Mouse (Mus musculus): ENCODE measurements around the gene Dnajc28.

Gene Dnajc28

DNA sequence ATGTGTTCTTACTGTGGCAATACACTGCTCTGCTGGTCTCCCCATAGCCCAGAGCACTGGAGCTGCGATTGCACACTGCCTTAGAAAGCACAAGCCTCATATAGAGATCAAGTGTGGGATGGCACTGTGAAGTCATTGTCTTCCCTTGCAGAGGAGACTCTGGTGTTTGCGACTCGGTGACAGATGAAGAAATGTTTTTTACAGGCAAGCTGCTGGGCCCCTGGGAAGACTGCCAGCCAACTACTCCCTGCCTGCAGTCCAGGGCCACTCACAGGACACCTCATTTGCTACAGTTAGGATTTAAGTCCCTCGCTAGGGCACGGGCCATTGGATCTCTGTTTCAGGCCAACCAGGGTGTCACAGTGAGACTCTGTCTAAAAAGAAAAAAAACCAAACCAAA lies 13.6 kb upstream of the Dnajc28 start:
- peak; percentile 24 to 31 for DNase-seq (ENCODE audit: low spot score in 2 of 2)

DNA sequence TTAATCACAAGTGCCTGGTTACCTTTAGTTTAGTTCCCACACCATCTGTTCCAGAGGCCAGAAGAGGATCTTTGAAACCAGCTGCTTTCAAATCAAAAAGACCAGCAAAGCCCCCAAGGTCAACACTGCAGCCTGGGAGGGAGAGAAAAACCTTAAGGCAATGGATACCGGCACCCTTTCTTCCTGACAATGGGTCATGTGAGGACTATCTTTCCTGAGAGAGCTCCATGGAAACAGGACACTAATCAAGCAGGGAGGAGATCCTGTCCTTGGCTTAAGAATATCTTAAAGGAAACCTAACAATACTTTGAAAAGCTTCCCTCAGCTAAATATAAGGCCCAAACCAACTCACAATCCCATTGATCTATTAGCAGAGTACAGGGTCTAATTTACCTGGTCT lies 11.8 kb upstream of the Dnajc28 start:
- no peak for DNase-seq (ENCODE audit: low spot score in 2 of 2)

DNA sequence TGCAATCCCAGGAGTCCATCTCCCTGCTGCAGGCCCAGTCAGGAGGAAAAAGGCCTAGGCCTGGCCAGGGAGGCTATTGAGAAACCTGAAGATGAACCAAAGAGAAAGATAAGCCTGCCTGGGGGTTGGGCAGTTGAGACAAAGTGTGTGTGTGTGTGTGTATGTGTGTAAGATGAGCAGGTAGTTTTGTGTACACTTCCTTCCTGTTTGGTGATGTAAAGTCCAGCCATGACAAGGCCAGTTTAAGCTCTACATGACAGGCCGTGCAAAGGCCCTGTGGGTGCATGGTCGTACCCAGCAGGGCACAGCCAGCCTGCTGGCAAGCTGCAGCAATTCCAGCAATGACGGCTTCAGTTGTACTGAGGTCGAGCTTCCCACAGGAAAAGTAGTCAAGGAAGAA lies 10.9 kb upstream of the Dnajc28 start:
- DNase-seq (ENCODE audit: low spot score in 2 of 2) = no peak

DNA sequence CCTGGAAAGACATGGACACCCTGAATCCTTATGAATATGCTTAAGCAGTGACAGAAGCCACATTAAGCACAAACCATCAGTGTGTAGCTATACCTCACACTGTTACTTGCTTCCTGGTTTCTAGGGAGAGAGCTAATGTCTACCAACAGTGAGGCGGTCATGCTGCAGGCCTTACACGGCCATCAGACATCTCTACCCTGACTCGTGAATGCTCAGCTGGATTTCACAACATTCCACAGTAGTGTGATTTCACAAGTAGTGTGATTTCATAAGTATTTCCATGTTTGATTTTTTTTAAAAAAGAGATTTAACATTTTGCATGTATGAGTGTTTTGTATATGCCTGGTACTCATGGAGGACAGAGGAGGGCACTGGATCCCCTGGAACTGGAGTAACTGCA lies 9.8 kb upstream of the Dnajc28 start:
- DNase-seq (ENCODE audit: low spot score in 2 of 2) = no peak

DNA sequence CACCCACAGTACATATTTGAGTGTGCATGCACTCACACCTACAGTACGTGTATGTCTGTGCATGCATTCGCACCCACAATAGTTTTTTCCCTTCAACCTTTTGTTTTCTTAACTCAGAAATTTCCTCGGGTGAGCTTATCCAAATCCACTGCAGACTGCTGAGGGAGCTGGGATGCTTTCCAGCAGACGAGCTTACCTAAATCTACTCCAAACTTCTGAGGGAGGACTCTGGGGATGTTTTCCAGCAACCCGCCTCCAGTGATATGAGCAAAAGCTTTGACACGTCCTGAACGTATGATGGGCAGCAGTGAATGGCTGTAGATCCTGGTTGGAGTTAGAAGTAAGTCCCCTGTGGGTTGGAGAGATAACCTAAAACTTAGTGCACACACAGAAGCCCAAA lies 9.0 kb upstream of the Dnajc28 start:
- DNase-seq (ENCODE audit: low spot score in 2 of 2) = peak in 1 of 2 experiments; percentile 35

DNA sequence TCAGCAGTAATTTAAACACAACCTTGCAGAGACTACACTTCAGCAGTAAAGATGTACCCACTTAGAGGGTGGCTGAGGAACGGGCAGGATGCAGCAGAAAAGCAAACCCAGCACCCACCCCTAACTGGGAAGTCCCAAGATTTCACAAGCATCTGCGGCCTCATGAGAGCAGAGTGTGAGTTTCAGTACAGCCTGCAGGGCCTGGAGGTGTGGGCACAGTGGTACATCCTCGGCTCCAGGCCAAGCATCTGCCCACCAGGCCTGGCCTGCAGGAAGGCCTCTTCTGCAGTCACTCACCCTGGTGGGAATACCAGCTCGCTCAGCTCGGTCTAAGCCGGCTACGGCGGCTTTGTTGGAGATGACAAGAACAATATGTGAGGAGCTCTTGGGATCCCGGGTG lies 4.2 kb upstream of the Dnajc28 start:
- no peak for DNase-seq (ENCODE audit: low spot score in 2 of 2)

DNA sequence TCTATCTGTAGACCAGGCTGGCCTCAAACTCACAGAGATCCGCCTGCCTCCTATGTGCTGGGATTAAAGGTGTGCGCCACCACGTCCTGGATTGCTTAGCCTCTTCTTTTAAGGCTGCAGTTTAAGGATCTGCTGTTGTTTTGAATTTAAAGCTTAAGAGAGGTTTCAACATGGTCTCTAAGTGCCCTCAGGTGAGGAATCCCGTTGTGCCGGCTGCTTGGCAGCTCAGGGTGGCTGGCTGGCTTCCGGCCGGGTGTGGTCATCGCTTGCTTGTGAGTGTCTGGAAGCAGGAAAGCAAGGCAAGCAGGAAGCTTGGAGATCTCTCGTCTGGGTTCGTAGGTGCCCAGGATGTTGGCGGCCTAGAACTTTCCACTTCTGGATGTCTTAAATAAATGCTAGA lies 2.2 kb upstream of the Dnajc28 start:
- DNase-seq (ENCODE audit: low spot score in 2 of 2) = no peak

DNA sequence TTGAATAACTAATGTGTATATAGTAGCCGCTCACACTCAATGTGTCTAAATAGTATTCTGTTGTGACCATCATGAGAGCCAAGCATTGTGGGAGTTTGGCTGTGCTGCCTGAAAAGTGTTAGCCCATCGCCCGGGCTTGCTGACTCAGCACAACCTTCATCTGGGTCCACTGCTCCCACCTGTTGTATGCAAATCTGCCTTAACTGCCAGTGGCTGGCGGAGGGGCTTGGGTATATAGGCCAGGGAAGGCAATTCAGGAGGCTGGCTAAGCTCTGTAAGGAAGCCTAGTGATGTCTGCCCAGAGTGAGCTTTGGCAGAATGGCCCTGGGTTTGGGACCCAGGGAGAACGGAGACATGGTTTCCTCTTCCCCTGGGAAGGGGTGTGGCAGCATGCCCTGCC lies 1.4 kb upstream of the Dnajc28 start:
- DNase-seq (ENCODE audit: low spot score in 2 of 2) = no peak

DNA sequence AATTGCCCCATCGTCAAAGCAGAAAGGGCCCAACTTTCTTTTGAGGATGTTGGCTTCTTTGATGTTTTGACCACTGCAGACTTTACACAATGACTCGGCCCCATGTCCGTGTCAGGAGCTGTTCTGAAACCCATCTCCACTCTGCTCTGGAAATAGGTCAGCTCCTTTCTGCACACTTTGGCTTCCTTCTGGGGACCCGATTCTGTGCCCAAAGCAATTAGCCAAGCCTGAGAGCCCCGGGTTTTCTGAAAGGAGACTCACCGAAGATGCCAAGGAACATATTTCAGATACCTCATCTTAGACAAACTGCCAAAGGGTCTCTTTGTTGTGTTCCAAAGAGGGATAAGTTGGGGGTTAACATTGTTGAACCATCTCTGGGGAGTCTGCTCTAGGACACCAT lies 4.3 kb downstream of the Dnajc28 start:
- peak in 1 of 2 experiments; percentile 20 for DNase-seq (ENCODE audit: low spot score in 2 of 2)

DNA sequence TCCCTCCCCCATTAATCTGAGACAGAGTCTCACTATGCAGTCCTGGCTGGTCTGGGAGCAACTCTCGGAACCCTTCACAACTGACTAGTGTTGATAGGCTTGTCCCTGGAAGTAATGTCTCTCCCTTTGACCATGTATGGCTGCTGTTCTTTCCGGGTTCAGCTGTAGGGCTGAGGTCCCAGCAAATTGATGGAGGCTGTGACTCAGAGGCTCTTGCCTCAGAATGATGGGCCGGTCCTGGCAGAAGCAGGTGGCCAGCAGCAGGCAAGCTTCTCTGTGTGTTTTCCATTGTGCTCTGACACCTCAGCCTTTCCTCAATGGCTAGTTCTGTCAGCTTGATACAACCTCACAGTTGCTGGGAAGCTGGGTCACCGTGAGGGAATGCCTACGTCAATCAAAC lies 6.3 kb downstream of the Dnajc28 start:
- no peak for DNase-seq (ENCODE audit: low spot score in 2 of 2)

DNA sequence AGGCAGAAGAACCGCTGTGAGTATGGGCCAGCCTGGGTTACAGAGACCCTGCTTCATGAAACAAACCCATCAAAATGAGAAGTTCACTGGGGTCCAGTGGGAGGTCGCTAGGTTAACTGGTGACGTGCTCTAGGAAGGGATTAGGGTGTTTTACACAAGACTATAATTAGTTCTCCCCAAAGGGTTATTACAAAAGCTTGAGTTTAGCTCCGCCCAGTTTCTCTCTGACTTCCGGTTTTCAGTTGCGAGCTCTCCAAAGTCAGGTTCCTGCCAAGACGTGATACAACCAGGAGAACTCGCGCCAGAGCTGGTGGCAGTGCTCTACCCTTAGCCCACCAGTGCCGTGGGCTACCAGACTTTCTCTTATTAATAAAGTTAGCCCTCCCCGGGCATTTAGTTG lies 7.6 kb downstream of the Dnajc28 start:
- DNase-seq (ENCODE audit: low spot score in 2 of 2) = no peak

DNA sequence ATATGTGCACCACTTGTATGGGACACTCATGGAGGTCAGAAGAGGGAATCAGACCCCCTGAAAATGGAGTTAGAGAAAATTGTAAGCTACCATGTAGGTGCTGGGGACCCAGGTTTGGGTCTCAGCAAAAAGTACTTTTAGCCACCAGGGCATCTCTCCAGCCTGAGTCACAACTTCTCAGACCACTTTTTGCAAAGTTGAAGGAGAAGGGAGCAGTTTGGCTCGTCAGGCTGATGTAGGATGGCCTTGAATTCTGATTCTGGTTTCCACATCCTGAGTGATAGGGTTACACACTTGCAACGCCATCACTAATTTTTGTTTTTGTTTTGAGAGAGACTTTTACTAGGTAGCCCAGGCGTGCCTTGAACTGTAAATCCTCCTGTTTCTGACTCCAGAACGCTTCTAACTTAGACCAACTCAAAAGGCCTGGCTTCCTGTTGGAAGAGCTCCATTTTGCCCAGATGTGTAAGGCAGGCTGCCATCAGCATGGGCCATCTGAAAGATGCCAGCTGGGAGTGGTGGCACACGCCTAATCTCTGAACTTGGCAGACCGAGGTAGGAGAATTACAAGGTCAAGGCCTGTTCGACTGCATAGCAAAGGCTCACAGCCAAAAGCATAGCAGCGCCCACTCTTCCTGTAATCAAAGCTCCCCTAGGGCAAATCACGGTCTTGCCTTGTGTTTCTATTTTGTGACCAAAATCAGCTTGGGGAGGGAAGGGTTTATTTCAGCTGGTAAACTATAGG lies 9.2 kb downstream of the Dnajc28 start:
- DNase-seq (ENCODE audit: low spot score in 2 of 2) = no peak

DNA sequence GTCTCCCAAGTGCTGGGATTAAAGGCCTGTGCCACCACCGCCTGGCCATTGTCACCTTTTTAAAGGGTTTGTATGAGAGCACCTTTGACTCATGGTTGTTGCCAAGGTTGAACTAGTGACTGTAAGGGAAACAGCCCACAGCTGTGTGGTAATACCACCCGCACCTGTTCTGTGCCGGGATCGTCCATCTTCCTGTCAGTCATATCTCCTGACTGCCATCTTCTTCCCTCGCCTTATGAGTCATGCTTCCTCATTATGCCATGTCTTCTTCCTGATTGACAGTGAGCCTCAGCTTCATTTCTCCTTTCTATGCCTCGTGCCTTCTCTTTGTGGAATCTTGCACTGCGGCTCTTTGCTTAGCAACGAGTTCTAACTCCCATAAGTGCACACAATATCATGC lies 11.9 kb downstream of the Dnajc28 start:
- DNase-seq (ENCODE audit: low spot score in 2 of 2) = no peak

DNA sequence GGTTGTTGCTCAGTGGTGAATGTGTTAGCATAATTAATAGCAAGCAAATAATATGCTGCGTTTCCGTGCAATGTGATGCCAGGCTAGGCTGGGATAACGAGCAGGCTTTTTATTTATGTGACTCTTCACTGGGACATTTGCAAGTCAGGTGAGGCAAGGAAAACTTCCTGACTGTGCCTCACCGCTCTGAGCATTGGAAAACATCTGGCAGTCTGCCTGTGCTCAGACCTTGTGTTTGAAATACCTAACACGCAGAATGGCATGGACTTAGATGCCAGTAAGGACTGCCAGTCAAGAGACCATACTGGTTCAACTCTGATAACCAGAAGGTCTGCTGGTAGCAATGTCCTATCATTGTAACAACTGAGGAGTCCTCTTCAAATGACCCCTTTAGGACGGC lies 13.7 kb downstream of the Dnajc28 start:
- no peak for DNase-seq (ENCODE audit: low spot score in 2 of 2)

DNA sequence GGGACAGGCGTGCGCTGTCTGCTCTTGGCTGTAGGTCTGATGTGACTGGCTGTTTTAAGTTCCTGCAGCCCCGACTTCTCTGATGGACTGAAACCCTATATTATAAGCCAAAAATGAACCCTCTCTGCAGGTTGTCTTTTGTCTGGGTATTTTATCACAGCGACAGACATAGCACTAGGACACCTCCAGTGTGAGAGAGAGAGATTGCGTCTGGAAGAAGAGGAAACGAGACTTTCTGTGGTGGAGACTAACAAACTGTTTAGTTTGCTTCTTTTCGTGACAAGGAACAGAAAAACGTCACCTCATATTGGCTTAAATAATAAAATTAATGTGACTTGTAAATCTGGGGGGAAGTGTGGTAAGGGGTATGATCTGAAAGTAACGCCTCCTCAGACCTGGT lies 17.1 kb downstream of the Dnajc28 start:
- no peak for DNase-seq (ENCODE audit: low spot score in 2 of 2)

DNA sequence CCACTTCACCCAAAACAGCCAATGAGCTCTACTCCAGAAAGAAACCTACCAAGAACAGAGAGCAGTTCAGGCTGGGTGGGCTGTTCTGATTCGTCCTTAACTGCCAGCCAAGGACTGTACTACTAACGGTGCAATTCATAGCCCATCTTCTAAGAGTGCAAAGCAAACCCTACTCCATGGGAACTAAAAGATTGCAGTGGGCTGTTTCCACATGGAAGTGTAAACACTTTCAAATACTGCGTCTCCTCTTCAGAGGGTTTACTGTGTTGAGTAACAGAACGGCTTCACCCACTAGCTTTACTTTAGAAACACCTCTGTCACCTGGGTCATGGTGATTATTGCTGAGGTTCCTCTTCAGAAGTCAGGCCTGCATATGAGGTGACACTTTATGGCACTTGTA lies 17.7 kb downstream of the Dnajc28 start:
- DNase-seq (ENCODE audit: low spot score in 2 of 2) = no peak

DNA sequence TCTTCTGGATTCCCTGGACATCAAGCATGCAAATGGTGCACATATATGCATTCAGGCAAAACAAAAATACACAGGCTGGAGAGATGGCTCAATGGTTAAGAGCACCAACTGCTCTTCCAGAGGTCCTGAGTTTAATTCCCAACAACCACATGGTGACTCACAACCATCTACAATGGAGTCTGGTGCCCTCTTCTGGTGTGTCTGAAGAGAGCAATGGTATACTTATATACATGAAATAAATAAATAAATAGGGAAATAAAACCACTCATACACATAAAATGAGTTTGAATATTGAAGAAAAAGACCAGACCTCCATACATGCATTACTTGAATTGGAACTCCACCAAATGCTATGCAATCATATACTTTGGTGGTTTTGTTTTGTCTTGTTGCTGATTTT lies 19.6 kb downstream of the Dnajc28 start:
- DNase-seq (ENCODE audit: low spot score in 2 of 2) = no peak

DNA sequence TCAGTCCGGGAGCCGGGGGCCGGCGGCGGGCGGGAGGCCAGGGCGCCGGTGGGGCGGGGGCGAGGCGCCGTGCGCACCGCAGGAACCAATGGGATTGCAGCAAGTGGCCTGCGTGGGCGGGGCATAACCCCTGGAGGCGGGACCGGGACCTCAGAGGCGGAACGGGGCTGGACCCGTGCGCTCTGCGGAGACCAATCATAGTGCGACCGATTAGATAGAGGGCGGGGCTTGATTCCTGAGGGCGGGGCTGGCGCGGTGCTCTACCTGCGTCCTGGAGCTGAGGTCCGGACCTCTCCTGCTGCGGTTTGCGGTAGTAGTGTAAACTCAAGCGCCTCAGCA lies 21.2 kb downstream of the Dnajc28 start, which contains the start of gene Tmem50b:
Gene Tmem50b, minus strand, starts transcription at position 129 of the 339 bp plus-strand sequence.
- DNase-seq (ENCODE audit: low spot score in 2 of 2) = peak; percentile 98 to 99

DNA sequence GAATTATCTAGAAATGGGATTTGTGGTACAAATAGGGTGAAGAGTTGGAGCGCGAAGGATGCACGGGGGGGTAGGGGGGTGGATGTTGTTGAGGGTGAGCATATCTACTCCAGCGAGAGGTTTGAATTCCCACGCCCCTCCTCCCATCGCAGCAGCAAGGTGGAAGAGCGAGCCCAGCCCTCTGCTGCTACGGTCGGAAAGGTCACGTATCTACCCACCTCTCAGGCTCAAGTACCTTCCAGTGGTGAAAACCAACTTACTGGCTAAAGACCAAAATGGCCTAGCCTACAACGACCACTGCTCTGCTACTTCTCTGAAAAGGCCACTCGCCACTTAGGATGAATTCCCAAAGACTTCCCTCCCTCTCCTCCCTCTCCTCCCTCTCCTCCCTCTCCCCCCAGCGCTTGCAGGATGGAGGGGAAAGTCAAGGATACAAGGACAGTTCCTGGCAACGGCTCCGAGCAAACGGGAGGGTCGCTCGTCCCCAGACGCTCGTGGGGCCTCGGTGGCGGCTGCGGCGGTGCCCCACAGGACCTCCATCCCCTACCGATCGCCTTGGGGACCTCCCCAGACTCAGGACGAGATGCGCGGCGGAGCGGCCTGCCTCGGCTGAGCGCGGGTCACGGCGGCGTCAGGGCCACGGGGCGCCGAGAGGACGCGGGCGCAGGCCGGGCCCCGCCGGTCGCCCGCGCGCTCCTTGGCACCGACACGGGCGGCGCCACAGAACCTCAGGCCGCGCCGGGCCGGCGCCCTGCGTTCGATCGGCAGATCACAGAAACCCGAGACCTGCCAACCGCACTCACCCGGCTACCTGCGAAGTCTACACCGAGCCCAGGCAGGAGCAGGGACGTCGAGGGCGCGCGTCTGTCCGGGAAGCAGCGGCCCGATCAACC lies 21.8 kb downstream of the Dnajc28 start:
- DNase-seq (ENCODE audit: low spot score in 2 of 2) = peak in 1 of 2 experiments; percentile 26

DNA sequence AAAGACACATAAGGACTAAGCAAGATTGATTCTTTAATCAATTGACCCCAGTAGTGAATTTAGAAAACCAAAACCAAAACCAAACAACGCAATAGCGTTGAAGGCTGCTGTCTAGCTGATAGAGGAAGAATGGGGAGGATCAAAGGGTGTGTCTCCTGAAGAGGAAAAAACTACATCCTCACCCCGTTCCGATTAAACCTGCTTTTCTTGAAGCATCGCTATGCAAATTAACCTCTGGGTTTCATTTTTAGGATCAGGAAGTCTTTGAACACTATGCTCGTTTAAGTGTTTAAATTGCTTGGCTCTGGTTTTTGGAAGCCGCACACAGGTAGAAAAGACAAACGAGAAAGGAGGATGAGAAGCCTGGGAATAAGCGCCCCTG lies 22.4 kb downstream of the Dnajc28 start:
- DNase-seq (ENCODE audit: low spot score in 2 of 2) = no peak

DNA sequence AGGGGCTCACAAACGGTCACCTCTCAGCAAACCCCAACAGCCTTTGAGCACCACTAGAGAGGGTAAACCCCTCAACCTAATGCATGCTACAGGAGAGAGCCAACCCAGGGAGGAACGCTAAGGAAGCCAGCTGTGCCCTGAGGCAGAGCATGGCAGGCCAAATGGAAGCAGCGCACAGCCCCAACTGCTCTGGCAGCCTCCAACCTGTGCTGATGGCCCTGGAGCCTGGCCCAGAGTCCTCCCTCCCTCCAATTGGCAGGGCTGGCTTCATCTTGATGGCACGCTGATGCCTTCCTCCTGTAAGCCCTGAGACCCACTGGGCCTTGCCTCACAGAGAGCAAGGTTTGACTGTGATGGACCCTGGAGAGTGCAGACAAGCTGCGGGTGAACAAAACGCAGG lies 23.8 kb downstream of the Dnajc28 start:
- no peak for DNase-seq (ENCODE audit: low spot score in 2 of 2)

DNA sequence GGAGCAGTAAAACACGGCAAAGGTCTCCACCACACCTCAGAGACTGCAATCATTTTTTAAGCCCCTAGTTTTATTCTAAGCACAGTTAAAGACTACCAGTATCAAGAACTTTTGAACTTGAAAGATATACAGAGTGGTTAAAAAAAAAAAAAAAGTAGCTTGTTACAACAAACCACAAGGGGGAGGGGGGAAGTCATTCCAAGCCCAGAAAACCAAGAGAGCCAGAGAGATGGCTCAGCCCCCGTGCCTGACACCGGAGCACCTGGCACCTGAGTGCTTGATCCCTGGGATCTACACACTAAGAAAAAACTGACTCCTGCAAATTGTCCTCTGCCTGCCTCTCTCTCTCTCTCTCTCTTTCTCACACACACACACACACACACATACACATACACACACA lies 25.6 kb downstream of the Dnajc28 start:
- no peak for DNase-seq (ENCODE audit: low spot score in 2 of 2)

DNA sequence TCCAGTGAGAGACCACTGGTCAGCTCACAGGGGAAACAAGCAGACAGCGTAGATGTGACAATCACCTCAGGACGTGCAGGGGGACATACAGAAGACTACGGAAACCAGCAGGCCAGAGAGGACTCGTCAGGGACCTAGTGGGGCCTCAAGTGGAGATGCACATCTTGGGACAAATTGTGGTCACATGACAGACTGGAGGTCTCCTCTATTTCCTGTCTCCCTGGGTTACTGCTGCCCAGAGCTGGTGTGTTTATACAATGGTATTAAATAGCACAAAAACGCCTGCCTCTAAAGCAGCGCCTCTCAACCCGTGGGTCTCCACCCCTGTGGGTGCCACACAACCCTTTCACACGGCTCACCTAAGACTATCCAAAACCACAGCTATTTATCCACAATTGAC lies 26.7 kb downstream of the Dnajc28 start:
- DNase-seq (ENCODE audit: low spot score in 2 of 2) = no peak
